Mouse (Mus musculus) spleen, postnatal 14 days (tissue): ENCODE measurements around the gene Dok3.

Source experiments
- DNase-seq, 2 experiments: peaks; one replicate each; pipeline ENCODE4 v3.0.0; 2021 to 2022; ENCODE audit warnings: low spot score in 2 of 2

Gene Dok3

DNA sequence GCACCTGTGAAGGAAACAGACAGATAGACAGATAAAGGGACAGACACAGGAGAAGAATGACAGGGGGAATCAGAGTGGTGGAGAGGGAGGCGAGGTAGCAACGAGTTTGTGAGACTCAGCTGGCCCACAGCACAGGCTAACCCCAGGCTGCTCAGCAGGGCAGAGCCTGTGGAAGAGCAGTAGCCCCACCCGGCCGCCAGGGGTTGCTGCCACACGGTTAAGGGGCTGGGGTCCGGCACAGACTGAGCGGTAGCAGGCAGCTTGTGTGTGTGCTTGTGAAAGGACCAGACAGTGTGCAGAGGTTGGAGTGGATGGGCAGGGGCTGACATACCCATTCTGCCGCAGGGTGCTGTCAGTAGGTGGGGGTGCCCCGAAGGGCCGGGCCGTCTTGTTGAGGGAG, 21.2 kb downstream of the Dok3 start:
- DNase-seq = no peak

DNA sequence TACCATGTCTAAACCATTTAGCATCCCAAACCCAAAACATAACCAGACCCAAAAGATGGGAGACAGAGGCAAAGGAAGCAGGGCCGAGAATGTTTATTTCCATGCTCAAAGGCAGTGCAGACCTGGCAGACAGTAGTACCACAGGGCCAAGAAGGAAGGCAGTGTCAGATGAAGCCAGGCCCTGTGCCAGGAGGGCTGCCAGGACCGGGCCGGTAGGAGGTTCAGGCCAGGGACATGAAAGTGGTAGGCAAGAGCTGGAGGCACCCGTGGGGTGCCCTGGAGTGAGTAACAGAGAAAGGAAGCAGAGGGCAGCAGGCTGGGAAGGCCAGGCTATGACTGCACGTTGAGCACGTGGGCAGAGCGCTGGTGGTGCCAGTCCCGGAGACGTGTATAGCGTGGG, 22.4 kb downstream of the Dok3 start:
- DNase-seq = no peak

DNA sequence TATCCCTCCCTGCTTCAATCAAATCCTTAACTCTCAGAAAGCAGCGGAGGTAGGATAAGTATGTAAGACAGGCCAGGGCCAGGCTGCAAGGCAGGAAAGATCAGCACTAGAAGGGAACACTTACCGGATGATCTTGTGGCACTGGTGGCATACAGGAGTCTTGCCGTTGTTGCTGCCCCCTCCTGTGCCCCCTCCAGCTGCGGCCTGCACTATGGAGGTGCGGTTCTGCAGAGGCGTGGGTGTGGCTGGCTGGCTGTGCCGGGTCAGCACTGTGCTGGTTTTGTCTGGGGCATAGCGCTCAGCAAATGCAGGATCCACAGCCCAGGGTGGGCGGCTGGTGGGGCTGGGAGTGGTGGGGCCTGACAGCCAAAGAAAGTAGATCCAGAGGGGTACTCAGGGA, 23.3 kb downstream of the Dok3 start:
- DNase-seq = no peak

DNA sequence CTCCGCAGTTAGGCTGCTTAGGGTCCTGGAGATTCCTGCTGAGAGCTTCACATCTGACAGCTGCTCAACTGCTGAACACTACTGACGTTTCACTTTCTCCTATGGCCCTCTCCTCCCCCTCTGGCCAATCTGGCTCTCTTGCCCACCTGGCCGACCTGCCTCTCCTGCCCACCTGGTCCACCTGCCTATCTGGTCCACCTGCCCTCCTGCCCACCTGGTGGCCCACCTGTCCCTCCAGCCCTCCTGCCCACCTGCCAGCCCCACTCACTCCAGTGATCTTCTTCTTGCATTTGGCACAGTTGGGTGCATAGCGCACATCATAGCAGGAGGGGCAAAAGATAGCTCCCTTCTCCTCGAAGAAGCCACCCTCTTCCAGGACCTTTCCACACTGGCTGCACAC, 24.7 kb downstream of the Dok3 start:
- DNase-seq = no peak

DNA sequence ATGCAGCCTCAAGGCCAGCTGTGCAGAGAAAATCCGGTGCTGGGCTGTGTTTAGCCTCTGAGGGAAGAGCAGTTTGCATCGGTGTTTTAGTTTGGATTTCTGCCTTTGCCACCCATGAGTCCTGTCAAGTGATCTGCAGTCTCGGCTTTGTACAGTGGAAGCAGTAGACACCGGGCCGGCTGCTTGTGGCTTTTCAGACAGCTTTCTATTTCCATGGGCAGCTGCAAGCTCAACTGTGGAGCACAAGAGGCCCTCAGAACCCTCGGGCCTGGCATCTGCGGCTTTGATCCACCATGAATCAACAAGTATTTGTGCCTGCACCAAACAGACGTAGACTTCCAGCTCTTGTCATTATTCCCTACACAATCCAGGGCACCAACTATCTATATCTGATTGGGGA, 26.7 kb downstream of the Dok3 start:
- DNase-seq = no peak

DNA sequence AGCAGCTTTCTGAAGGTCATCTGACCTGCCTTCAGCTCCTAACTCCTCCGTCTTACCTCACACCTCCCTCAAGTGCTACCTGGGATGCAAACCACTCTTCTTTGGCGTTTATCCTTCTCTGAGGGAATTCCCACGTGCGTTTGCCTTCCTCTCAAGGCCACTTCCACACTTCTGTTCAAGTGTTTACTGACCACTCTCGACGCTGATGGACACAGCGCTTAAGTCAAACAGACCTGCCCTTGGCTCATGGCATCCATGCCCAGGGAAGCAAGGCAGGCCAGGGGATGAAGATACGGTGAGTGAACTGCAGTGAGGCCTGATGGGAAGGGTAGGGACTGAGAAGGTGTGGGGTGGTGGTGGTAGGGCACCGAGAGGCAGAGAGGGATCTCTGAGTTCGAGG, 28.5 kb downstream of the Dok3 start:
- DNase-seq = no peak

DNA sequence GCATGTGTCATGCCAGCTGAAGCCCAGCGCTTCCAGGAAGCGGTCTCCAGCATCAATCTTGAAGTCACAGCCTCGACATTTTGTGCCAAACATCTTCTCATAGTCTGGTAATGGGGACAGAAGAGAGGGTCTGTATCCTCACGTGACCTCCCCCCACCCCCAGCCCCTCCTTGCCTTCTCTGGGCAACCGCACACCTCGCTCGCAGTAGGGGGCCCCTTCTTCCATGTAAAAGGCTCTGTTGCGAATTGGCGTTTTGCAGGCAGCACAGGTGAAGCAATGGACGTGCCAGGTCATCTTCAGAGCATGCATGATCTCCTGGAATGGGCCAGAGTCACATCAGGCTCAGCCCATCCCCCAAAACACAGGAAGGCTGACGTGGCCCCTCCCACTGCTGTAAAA, 30.2 kb downstream of the Dok3 start:
- no peak for DNase-seq

DNA sequence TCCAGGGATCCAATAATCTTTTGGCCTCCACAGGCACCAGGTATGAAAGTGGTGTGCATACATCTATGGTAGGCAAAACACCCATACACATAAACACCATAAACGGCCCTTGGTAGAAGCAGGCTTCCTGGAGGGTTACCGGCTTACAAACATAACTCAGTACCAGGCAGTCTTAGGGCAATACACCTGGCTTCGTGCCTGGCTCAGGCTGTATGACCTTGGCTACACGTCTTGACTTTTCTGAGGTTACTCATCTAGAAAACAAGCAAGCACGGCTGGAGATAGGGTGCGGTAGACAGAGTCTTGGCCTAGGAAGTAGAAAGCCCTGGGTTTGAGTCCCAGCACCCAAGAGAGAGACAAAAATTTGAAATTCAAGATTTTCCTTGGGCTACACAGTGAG, 32.4 kb downstream of the Dok3 start:
- no peak for DNase-seq

DNA sequence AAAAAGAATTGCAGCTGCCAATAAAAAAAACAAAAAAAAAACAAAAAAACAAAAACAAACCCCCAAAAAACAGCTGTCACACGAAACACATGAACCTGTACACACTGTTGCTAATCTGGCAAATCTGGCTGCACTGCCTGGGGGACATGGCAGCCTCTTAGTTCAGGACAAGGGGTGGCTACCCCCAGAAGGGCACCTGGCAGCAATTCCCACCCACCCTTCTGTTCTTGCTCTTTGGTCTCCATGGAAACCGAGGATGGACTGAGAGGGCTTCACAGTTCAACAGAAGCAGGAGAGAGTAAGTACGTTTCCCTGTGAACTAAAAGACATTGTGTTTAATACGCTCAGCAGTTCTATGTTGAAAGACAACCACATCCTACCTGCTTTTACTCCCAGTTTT, 33.4 kb downstream of the Dok3 start:
- no peak for DNase-seq

DNA sequence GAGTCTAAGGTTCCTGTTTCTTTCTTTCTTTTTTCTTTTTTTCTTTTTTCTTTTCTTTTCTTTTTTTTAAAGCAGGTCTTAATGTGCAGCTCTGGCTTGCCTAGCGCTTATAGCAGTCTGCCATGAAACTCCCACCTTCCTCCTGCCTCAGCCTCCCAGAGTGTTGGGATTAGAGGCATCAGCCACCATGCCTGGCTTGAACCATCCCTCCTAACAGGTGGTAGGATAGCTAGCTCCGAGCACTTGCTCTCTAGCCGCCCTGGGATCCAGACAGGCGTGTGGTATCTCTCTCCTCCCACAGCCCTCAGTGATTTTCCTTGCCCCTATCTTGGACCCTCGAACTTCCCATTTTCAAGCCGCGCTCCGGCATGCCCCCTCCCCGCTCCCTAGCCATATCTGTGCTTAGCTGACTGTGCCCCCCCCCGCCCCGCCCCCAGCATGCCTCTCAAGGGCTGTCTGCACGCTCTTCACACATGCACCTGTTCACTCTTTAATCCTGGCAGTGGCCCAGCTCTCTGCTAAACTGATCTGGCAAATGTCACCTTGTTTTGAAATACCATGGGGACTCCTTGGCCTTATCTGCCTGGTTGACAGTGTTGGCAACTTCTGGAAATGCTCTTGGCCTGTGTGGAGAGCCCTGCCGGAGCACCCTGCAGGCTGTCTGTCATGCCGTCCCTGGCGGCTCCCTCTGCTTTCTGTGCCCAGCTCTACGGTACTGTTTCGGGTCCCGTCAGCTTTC, 34.0 kb downstream of the Dok3 start:
- DNase-seq = no peak

DNA sequence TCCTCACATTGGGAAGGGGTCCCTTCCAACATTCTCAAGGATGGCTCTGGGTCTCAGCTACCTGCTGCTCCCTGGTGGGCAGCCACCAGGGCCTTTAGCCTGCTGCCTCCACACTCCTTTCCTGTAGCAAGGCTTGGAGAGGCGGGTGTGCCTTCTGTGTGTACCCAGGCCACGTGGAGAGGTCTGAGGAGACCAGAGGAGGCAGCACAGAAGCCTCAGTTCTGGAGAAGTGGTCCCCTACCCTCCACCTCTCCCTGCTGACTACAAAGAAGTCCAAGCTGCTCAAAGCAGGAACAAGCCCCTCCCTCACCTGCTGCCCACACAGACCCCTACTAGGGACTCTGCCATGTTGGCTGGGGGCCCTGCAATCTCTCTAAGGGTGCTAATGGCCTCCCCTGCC, 34.8 kb downstream of the Dok3 start:
- DNase-seq = no peak

DNA sequence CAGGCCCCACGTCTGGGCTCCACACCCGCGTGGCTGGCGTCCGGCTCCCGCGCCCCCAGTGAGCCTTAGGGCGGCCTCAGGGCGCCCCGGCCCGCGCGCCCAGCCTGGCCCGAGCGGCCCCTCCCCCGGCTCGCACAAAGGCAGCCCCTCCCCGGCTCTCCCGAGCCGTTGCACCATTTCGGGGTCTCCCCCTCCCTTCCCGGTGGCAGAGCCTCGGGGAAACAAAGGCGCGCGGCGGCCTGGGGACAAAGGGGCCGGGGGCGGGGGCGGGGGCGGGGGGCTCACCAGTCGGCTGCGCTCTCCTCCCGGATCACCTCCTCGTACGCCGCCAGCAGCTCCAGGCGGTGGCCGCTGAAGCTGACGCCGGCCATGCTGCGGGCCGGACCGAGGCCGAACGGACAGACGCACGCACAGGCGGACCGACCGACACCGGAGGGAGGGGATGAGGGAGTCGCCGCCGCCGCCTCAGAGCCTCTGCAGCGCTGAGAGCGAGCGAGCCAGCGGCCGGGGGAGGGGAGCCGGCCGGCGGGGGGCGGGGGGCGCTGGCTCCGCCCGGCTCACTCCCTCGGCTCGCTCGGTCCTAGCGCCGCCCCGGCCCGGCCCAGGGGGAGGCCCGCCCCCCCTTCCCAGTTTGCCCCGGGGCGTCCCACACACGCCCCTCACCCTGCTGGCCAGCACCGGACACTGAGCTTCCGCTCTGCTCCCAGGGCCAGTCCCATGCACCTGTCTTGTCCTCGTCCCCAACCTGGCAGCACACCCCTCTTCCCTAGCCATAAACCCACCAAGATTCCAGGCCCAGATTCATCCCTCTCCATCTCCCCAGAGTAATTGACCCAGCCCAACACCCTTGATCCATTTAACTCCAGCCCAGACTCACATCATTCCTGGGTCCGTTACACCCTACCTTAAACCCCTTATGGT, 41.3 kb downstream of the Dok3 start, which contains the start of gene Dbn1:
Gene Dbn1 (minus strand): TSS at position 534 of the 921 bp plus-strand sequence.
- no peak for DNase-seq

DNA sequence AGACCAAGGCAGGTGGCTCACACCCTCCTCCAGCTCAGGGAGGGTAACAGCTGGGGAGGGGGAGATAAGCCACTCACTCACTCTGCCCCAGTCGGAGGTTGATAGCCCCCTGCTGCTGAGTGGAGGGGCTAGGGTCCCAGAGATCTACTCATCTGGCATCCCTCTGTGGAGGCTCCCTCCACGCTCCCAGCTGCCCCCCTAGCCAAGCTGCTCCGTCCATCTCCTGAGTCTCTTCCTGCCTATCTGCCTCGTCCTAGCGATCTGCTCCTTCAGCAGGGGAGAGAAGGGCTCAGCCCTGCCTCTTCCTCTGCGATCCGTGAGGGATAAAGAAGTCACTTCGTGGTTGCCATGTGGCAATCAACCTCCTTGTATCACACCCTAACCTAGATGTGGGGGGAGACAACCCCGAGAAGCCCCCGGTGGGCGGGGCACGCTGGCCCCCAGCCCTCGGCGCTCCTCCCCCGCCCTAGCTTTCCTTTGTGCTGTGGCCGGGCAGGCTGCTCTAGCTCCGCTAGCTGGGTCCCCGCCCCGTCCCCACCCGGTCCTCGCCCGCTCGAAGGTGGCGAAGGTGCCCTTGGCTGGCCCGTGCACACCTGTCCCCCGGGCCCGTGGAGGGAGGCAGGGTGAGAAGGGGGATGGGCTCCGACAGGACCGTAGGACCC, 42.0 kb downstream of the Dok3 start:
- no peak for DNase-seq

DNA sequence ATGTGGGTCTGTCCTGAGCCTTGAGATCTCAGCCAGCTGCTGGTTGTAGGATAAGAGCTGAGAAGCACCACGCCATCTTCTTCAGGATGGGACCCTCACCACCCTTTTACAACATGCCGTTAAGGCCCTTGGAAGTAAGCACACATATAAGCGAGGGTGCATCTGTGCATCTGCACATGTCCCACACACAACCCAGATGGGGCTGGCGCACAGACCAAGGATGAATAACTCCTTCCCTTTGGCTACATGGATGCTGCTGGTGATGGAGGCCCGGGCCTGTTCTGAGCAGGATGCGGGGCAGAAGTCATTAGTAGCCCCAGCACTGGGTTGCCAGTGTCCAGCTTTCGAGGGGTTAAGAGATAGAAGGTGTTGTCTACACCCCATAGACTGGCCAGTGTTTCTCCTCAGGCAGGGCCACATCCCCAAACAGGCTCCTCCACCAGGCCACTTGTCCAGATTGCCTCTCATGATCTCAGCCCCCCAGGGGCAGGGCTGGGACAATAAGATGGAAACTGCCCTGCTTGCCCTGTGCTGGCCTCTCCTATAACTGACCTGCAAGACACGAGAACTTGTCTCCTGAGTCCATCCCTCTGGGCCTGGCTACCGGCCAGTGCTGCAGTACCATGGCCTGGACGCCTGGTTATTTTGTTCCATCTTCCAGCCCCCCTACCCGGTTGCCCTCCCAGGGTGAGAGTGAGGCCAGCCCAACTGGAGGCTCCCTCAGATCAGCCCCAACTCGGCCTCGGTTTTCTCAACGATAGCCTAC, 42.9 kb downstream of the Dok3 start:
- no peak for DNase-seq

DNA sequence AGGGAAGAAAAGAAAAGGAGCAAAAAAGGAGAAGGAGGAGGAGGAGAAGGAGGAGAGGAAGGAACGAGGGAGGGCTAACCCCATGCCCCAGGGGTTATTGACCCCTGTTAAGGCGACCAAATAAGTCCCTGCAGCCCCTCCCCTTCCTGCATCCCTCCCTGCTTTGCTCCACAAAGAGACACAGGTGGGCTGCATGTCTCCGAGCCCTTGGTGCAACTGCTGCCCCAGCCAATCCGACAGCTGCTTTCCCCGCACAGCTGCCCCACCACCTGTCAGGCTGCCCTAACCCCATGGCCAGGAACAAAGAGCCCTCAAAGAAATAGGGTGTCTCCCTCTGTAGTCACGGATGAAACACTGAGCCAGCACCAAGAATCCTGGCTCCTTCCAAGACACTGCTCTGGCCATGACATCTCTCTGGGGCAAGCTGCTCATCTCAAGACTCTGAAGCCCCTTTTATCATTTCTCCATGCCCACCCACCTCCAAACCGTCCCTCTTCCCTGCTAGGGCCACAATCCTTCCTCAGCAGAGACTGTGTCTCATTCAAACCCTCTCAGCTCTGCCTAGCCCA, 44.5 kb downstream of the Dok3 start:
- DNase-seq = no peak

DNA sequence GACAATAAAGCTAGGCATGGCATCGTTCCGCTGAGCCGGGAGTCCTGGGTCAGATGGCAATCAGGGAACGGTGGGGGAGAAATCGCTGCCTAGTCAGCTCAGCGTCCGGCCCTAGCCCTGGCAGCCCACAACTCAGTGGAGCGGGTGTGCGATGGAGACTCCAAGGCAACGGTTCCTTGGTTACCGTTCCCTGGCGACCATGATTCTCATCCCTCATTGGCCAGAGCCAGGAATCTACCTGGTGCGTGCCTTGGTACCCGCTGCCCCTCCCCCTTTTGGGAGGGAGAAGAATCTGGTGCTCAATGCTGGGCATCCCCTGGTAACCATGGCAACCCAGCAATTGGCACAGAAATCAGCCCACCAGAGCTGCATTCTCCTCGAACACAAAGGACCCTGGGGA, 45.5 kb downstream of the Dok3 start:
- DNase-seq = no peak

DNA sequence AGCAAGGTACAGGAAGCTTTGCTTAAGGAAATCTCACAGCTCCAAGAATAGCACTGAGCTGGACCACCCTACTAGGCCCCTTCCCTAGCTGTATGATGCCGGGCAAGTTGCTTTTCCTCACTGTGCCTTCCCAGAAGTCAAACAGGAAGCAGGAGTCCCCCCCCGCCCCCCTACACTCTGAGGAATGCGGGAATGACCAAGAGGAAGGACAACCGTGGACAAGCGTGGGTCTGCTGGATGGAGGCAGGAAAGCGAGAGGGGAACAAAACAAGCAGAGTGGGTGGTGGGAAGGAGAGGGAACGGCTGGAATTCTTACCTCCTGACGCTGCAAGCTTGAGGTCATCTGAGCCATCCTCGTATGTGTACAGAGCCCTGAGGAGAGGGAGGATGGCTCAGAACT, 46.0 kb downstream of the Dok3 start:
- DNase-seq = no peak

DNA sequence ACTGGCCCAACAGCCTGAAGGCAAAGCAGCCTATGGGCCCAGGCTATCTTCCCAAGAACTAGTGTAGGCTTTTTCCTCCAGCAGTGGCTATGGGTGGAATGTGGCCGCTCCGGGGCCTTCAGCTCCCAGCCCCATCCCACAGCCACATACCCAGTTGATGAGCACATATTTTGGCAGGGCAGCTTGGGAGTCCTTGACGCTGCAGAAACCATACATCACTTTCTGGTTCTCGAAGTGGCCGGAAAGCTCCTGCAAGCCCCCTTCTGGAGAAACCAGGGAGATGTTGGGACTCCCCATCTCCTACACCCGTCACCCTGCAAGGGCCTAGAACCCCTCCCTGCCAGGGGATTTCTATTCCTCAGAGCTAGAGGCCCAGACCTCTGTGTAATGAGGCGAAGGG, 46.6 kb downstream of the Dok3 start:
- DNase-seq = no peak

DNA sequence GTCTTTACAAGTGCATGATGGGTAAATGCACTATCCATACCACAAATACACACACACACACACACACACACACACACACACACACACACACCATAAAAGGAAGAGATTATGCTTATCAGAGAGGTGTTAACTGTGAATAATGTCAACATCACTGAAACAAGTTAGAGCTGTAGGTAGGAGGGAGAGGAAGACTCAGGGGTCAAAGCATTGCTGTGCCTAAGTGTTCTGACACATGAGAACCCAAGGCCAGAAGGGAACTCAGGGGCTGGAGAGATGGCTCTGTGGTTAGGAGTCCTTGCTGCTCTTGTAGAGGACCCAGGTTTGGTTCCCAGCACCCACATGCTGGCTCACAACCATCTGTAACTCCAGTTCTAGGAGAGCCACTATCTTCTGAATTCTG, 49.2 kb downstream of the Dok3 start:
- DNase-seq = no peak

DNA sequence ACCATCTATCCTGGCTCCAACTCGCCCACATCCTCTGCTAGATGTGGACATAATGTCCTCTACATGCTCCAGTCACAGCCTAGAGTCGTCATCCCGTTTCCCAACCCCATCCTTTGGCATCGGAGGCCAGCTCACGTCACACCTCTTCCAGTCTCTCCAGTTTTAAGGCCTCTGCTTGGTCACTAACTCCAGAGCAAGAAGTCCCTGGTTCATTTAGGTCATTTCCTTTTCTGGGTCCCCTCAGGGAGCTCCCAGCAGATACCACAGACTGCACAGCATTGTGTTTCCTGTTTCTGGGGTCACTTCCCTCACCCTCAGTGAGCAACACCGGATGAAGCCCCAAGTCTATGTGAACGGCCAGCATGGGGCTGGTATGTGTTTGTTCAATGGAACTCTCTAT, 50.1 kb downstream of the Dok3 start:
- no peak for DNase-seq

DNA sequence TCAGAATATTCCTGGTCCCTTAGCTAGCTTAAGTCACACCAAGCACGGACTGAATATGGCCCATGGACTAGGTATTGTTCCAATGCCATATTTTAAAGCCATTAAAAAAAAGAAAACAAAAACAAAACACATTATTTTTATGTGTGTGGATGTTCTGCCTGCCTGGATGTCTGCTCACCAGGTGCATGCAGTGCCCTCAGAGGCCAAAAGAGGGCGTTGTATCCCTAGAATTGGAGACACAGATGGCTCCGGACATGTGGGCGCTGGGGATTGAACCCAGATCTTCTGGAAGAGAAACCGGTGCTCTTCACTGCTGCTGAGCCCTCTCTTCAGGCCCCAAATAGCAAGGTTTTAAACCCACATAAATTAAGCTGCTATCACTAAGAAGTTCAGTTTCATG, 51.1 kb downstream of the Dok3 start:
- DNase-seq = no peak

DNA sequence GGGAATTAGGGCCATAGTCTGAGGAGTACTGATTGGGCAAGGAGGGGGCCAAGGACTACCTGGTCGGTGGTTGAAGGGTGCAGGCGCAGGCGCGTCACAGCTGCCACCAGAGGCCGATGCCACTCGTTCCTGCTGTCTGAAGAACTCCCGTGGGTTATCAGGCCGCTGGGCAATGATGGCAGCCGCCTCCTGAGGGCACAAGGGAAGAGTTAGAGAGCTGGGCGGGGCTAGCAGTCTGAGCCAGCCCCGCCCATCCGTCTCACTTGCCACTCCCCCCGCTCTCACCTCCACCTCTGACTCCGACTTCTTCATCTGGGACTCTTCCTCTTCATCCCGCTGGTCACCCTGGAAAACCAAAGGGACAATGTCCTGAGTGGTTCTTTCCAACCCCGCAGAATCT, 51.6 kb downstream of the Dok3 start:
- no peak for DNase-seq
